Mouse (Mus musculus) intestine, postnatal 0 days (tissue): ENCODE results near the gene Pcdh7. TPM values are rescaled to one million over a fixed set of nuclear protein-coding genes. Genes with fewer than 3 reads are reported as not detected.
"Not testable (repeated sequence)": the region's sequence is repeated elsewhere in the genome, so short reads cannot be mapped to it uniquely, and the experiment has no call there.

ENCODE experiments used
- ATAC-seq: fragments of 200-750 bp; cut with Nextera tagmentation; 2 replicates; pipeline ENCODE4 v1.8.0; 2017; ENCODE audit warnings: mild to moderate bottlenecking, moderate TSS enrichment, moderate library complexity
- H3K27ac ChIP-seq: fragments of 300-500 bp; sonication (generic); 2 replicates; pipeline ENCODE4 v1.5.1; 2014; ENCODE audit warnings: mild to moderate bottlenecking, low read depth, low read length, moderate library complexity
- H3K27me3 ChIP-seq: fragments of 300-500 bp; sonication (generic); replicated peaks from 2 replicates; pipeline ENCODE4 v1.6.1; 2014; ENCODE audit warnings: low read length, mixed read lengths; ENCODE audit not compliant: control insufficient read depth, insufficient read depth
- H3K36me3 ChIP-seq: fragments of 300-500 bp; sonication (generic); 2 replicates; pipeline ENCODE4 v1.6.1; 2014; ENCODE audit warnings: mild to moderate bottlenecking, moderate library complexity; ENCODE audit not compliant: control insufficient read depth, insufficient read depth
- H3K4me1 ChIP-seq: fragments of 300-500 bp; sonication (generic); replicated peaks from 2 replicates; pipeline ENCODE4 v1.6.1; 2014; ENCODE audit warnings: antibody characterized with exemption, low read length, mixed read lengths; ENCODE audit not compliant: control insufficient read depth, insufficient read depth
- H3K4me2 ChIP-seq: fragments of 300-500 bp; sonication (generic); replicated peaks from 2 replicates; pipeline ENCODE4 v1.6.1; 2014; ENCODE audit warnings: low read depth, mild to moderate bottlenecking, moderate library complexity
- H3K4me3 ChIP-seq: fragments of 300-500 bp; sonication (generic); 2 replicates; pipeline ENCODE4 v1.5.1; 2014; ENCODE audit warnings: low read depth, low read length
- H3K9ac ChIP-seq: fragments of 300-500 bp; sonication (generic); 2 replicates; pipeline ENCODE4 v1.6.1; 2014; ENCODE audit warnings: mild to moderate bottlenecking, low read depth, low read length
- H3K9me3 ChIP-seq: fragments of 300-500 bp; sonication (generic); 2 replicates; pipeline ENCODE4 v1.6.1; 2016; ENCODE audit warnings: mixed run types; ENCODE audit not compliant: control insufficient read depth
- CTCF ChIP-seq: sonication (generic); IDR thresholded peaks from 2 replicates; pipeline ENCODE4 v1.5.1; 2016; ENCODE audit warnings: low read depth, mild to moderate bottlenecking, control low read depth, antibody characterized with exemption, moderate library complexity
- WGBS: fragments of 180-500 bp; shearing (Covaris S2); extraction: QIAGEN DNeasy Blood & Tissue Kit; methylation state at CpG from one replicate; pipeline ENCODE4 v1.1.7; 2014; 5-methylcytosine and 5-hydroxymethylcytosine counted together
- polyA plus RNA-seq: library from polyadenylated mRNA; unstranded; fragments of >200 nt; fragmentation: Nextera tagmentation; extraction: Ambion mirVana; gene quantifications from 2 replicates; pipeline ENCODE4 v1.2.1, GENCODE M21; 2015

Pcdh7 gene
- 3.8 and 4.7 TPM in 2 replicates for polyA plus RNA-seq

DNA sequence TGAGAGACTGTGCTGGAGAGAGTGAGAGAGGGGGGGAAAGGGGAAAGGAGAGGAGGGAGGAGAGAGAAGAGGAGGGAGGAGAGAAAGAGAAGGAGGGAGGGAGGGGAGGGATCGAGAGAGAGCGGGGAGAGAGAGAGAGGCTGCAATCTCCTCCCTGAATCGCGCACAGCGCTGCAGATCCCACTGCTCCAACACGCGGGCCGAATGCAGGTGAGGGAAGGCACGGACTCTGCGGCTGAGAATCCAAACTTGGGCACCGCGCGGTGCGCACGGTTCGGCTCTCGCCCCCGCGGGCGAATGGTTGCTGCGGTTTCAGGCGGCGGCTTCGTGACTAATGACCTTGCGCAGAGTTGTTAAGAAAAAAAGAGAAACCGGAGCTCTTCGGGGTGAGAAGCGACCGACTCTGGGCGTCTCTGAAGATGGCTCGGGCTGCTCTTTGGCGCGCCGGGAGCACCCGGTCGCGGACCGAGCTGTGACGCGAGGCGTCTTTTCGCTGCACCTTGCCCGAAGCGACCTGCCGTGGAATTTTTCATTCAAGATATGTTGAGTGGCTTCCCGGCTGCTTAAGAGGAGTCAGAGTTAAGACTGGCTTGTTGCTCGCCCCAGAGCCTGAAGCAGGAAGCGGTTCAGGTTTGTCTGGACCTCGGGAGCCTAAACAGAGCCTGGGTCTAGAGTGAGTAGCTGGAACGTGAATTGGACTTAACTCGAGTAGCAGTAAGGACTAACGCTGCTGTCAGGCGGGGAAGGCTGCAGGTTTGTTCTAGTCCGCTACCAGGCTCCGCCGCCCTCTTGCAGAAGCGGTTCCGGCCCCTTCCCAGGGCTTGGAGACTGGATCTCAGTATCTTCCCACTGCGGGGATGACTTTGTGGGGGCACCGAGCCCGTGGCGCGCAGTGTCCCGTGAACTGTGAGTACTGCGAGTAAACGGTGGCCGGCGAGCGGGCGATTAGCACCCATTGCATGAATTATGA, at the start of gene Pcdh7:
Gene Pcdh7 (plus strand): TSS at position 62 of the 970 bp plus-strand sequence.
- WGBS: under 1% methylated on average over 70 of the region's 70 CpGs
- H3K36me3 ChIP-seq: no peaks in the 10 kb centered on the region
- peak within 1 kb of the TSS; percentile 58 for H3K27ac ChIP-seq
- peak within 1 kb of the TSS; percentile 66 for H3K4me3 ChIP-seq
- peak within 1 kb of the TSS; percentile 92 for H3K4me2 ChIP-seq
- H3K9me3 ChIP-seq: no peaks in the 10 kb centered on the region
- peaks cover 52% of the 10 kb centered on the region for H3K27me3 ChIP-seq
- TF ChIP-seq CTCF: no peak
- H3K9ac ChIP-seq: peak within 1 kb of the TSS; percentile 47
- ATAC-seq: peak; percentile 20; the same call in 1 of the 2 replicates
- H3K4me1 ChIP-seq: peaks cover 9% of the 10 kb centered on the region; the same call in 1 of the 2 replicates

- not testable (repeated sequence) for H3K27me3 ChIP-seq, H3K9me3 ChIP-seq, H3K36me3 ChIP-seq, H3K27ac ChIP-seq, H3K4me2 ChIP-seq, H3K4me3 ChIP-seq, ATAC-seq, H3K4me1 ChIP-seq, H3K9ac ChIP-seq
- WGBS: 45% methylated on average over 2 of the region's 2 CpGs
These were observed 40.8 kb upstream of the Pcdh7 start for GRCm38 (mm10) chr5:57676970-57677369.

- ATAC-seq: no peak
- Histone ChIP-seq H3K27ac (no peak overlapping the region), H3K27me3 (no peaks in the 10 kb centered on the region), H3K4me3 (no peak overlapping the region), H3K4me1 (no peaks in the 10 kb centered on the region), H3K9ac (no peak overlapping the region), H3K9me3 (no peaks in the 10 kb centered on the region), H3K4me2 (no peak overlapping the region), H3K36me3 (no peaks in the 10 kb centered on the region)
- 91% methylated on average over 2 of the region's 2 CpGs for WGBS
- TF ChIP-seq CTCF: no peak
These were observed 9.4 kb upstream of the Pcdh7 start for GRCm38 (mm10) chr5:57708396-57708795.

DNA sequence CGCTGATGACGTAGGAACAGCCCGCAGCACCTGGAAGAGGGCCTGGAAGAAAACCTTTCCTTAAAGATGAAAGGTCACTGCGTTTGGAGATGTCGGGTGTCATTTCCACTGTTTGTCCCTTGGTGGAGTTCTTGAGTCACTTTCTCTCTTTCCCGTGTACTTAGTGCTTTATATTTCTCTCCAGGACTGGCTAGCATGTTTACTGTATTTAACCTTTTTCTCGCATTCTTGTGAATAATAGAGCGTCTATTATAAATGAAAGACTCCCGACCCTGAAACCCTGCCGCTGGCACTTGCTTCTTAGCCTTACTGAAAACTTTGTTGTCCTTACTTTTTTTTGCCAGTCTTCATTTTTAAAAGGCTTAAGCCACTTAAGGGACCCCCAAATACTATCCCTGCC, 3.8 kb upstream of the Pcdh7 start:
- Histone ChIP-seq H3K27me3 (peaks cover 30% of the 10 kb centered on the region), H3K36me3 (no peaks in the 10 kb centered on the region), H3K4me1 (peaks cover 7% of the 10 kb centered on the region; the same call in 1 of the 2 replicates), H3K4me3 (peak overlapping the region; percentile 66), H3K4me2 (peak overlapping the region; percentile 92), H3K27ac (no peak overlapping the region), H3K9ac (no peak overlapping the region), H3K9me3 (no peaks in the 10 kb centered on the region)
- no peak for ATAC-seq
- peak; percentile 76 for TF ChIP-seq CTCF
- WGBS: 1% methylated on average over 10 of the region's 10 CpGs

GRCm38 (mm10) chr5:57714621-57715523, 2.9 kb upstream of the Pcdh7 start:
- peak overlapping the region; percentile 92 for H3K4me2 ChIP-seq
- H3K4me1 ChIP-seq: peaks cover 9% of the 10 kb centered on the region; the same call in 1 of the 2 replicates
- H3K9ac ChIP-seq: peak overlapping the region; percentile 26; the same call in 1 of the 2 replicates
- 0 out of 2 replicates have a peak, but pooled peaks have one; percentile 25 for ATAC-seq
- H3K36me3 ChIP-seq: no peaks in the 10 kb centered on the region
- H3K9me3 ChIP-seq: no peaks in the 10 kb centered on the region
- peak; percentile 64 for TF ChIP-seq CTCF
- under 1% methylated on average over 41 of the region's 45 CpGs for WGBS
- H3K27ac ChIP-seq: no peak overlapping the region
- H3K27me3 ChIP-seq: peaks cover 37% of the 10 kb centered on the region
- peak overlapping the region; percentile 66 for H3K4me3 ChIP-seq
